Mouse (Mus musculus): ENCODE measurements around the gene Gm49366.
"Not testable (repeated sequence)": the region's sequence is repeated elsewhere in the genome, so short reads cannot be mapped to it uniquely, and the experiment has no call there.

The Gm49366 gene

GRCm38 (mm10) chr12:84032854-84033253 is 5.9 kb upstream of the Gm49366 start:
- DNase-seq (ENCODE audit: low read depth, low spot score) = no peak

DNA sequence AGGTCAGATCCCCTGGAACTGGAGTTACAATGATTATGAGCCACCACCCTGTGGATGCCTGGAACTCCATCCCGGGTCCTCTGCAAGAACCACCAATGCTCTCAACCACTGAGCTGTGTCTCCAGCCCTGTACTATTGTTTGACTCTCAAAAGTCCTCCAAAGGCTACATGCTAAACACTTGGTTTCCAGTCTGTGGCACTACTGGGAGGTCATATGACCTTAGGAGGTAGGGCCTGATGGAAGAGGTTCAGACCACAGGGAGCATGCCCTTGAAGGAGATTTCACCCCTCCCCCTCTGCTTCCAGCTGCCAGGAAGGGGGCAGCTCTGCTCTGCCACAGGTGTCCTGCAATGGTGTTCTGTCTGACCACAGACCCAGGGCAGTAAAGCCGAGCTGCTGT is 5.4 kb upstream of the Gm49366 start:
- not testable (repeated sequence) for DNase-seq (ENCODE audit: low read depth, low spot score)

DNA sequence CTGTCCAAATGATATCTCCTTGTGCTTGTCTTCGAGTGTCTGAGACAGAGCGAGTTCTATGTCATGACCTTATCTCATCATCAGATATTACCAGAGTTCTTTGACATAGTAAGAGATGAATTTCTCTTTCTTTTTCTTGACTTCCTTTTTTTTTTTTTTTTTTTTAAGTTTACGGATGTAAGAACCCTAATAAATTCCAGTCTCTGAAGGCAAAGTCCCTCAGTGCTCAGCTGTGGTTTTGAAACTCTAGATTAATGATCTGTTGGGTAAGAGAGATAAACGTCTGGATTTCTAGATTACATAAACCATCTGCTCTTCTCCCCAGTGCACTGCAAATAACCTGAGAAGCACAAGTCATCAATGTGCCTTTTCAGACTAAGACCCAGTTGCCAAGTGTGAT is 4.6 kb upstream of the Gm49366 start:
- DNase-seq (ENCODE audit: low read depth, low spot score) = no peak

- not testable (repeated sequence) for DNase-seq (ENCODE audit: low read depth, low spot score)
Measured at GRCm38 (mm10) chr12:84038241-84038640, 494 bp upstream of the Gm49366 start, which contains the start of gene Acot4. Gene Acot4 (plus strand): TSS chr12:84038379.

DNA sequence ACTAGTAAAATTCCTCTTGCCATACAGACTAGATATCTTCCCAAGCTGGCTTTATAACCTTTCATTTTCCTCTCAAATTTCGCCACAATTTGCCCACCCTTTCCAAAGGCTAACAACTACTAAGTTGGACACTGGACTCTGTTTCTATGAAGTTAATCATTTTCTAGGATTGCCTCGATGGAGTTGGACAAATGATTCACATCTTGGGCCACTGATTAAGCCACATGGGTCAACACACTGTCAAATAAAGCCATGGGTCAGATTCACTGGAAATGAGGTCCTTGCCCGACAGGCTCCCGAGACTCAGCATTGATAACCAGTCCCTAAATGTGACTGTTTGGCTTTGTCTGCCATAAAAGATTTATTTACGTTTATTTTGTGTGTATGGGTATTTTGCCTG is 3.5 kb downstream of the Gm49366 start:
- no peak for DNase-seq (ENCODE audit: low read depth, low spot score)

DNA sequence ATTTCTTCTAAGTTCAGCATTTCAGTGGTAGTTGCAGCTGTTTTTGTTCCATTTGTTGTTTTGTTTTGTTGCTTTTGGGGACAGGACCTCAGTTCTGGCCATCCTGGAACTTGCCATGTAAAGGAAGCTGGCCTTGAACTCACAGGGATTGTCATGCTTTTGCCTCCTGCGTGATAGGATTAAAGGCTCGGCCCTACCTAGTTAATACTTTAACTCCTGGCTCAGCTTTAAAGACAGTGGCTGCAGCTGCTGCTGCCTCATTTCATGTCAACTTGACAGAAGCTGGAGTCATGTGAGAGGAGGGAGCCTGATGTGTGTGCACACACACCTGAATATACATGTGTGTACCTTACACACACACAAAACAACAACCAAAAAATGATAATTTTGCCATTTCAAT is 5.3 kb downstream of the Gm49366 start:
- DNase-seq (ENCODE audit: low read depth, low spot score) = no peak

DNA sequence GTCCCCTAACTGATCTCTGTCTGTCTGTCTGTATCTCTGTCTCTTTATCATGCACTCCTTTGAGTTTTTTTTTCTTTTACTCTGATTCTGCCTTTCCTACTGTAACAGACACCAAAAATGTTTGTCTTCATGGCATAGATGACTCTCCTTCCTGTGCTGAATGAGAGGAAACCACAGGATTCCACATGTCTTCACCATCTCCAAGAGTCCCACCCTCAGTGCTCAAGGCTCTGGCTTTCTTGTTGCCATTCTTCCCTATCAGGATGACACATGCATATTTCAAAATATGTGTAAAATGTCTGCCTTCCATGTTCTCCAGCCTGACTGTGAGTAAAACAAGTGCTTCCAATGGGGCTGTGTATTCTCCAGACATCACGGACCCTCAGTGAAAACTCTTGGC is 8.2 kb downstream of the Gm49366 start:
- no peak for DNase-seq (ENCODE audit: low read depth, low spot score)

GRCm38 (mm10) chr12:84050744-84051143 is 12.0 kb downstream of the Gm49366 start:
- not testable (repeated sequence) for DNase-seq (ENCODE audit: low read depth, low spot score)

DNA sequence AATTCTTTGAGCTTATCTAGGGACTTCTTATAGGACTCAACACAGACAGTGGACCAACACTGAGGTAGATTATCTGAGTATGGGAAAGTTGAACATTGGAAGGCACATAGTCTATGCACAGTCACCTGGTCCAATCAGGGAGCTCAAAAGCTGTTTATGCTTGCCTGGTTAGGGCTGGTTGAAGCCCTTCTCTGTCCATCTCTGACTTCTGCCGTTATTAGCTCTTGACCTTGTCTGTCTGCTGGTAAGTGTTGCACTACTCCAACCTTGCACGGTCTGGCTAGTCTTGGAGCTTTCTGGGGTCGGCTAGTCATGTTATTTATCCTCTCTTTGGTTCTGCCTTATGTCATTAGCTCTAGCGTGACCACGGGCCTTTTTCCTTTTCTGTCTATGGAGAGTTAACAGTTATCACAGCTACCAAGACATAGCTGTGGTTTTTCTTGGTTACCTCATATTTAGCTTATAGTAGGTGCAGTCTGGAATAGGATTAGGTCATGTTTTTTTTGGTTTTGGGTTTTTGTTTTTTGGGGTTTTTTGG is 13.3 kb downstream of the Gm49366 start, which contains the start of gene Acot3:
Gene Acot3, plus strand, starts transcription at position 208 of the 538 bp plus-strand sequence.
- no peak for DNase-seq (ENCODE audit: low read depth, low spot score)

DNA sequence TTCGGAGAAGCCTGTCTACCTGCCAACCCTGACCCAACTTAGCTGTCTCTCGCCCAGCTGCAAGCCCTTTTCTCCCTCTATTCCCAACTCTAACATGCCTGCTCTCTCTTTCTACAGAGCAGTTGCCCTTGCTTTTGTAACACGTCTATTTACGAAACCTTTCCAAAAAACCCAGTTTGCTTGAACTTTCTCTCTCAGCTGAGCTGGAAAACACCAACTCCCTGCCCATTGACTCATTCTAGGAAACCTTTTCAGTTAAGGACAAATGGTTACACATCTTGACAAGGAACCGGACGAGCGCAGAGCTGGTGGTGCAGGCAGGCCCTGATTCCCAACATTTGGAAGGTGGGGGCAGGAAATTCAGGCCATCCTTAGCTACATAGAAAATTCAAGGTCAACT is 13.9 kb downstream of the Gm49366 start:
- DNase-seq (ENCODE audit: low read depth, low spot score) = no peak

- no peak for DNase-seq (ENCODE audit: low read depth, low spot score)
Measured at GRCm38 (mm10) chr12:84053173-84053572, 14.4 kb downstream of the Gm49366 start.

GRCm38 (mm10) chr12:84053679-84054391 is 15.1 kb downstream of the Gm49366 start:
- no peak for DNase-seq (ENCODE audit: low read depth, low spot score)

DNA sequence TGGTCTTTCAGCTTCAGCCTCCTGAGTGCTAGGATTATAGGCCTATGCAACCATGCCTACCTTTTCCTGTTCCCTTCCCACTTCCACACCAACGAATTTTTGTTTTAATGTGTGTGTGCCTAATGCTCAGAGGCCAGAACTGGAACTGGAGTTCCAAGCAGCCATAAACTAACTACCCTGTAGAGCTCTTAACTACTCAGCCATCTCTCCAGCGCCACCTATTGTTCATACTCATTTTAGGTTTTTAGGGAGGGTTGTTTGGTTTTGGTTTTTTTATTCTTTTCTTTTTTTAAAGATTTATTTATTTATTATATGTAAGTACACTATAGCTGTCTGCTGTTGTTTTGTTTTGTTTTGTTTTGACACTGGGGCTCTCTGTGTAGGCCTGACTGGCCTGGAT is 22.2 kb downstream of the Gm49366 start:
- no peak for DNase-seq (ENCODE audit: low read depth, low spot score)

DNA sequence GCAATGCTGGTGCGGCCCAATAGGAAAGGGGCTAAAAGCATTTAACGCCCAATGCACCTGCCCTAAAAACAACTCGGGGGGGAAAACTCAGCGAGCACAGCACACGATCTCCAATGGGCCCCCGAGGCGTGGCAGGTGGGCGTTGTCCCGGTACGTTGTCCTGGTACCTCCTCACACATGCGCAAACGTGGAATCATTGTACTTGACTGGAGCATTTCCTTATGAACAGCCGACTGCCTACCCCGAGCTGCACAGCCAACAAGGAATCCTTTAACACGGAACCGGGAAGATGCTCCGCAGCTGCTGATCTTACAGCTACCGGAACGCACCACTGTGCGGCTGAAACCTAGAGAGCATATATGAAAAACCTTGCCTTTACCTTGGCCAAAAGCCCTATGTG is 23.6 kb downstream of the Gm49366 start:
- DNase-seq (ENCODE audit: low read depth, low spot score) = no peak

DNA sequence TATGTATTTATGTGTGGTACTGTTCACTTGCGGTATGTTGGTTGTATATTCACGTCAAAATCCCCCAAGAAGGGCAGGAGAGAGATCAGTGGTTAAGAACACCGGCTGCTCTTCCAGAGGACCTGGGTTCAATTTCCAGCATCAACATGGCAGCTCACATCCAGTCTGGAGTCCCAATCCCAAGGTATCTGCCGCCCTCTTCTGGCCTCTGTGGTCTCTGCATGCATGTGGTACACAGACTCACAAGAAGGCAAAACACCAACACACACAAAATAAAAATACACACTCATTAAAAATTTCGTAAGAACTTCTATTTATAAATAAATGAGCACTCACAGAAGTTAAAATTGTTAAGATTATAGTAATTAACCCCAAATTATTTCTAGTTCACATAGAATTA is 24.5 kb downstream of the Gm49366 start:
- no peak for DNase-seq (ENCODE audit: low read depth, low spot score)

- DNase-seq (ENCODE audit: low read depth, low spot score) = no peak
Measured at GRCm38 (mm10) chr12:84063833-84064232, 25.1 kb downstream of the Gm49366 start.

- DNase-seq (ENCODE audit: low read depth, low spot score) = no peak
Measured at GRCm38 (mm10) chr12:84064621-84065020, 25.9 kb downstream of the Gm49366 start.

- no peak for DNase-seq (ENCODE audit: low read depth, low spot score)
Measured at GRCm38 (mm10) chr12:84067752-84068151, 29.0 kb downstream of the Gm49366 start.

DNA sequence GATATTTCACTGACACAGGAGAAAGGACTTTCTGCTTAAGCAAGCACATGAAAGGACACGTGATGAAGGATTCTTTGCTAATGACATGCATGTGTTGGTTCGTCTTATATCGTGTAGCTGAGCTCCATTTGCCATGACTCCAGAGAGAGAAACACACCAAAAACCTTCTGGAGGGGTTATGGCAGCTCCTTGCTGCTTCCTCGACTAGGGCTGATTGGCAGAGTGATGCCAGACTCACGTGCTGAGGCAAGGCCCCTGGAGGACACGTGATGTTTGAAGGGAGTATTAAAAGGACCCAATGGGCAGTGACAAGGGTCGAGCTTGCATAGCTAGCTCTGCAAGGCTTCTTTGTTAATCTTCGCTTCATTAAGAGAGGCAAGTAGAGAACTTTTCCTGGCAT is 29.6 kb downstream of the Gm49366 start:
- DNase-seq (ENCODE audit: low read depth, low spot score) = no peak

DNA sequence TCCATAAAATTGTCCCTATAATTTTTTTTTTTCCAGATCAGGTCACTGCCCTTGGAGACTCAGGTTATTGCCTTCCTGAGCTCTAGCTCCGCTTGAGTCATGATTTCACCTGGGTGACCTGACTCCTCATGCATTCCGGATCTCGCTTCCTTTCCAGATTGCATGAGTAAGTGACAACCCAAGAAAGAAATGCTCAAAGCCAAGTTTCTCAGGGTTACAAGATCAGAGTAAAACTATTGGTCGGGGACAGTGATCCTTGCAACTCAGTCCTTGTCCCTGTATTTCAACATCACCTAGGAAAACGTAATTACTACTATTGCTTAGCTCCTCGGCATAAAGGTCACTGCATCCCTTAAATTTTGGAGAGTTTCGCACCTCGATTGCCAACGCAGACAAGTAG is 30.3 kb downstream of the Gm49366 start, which contains the start of gene Acot5:
Gene Acot5, plus strand, starts transcription at position 340 of the 400 bp plus-strand sequence.
- no peak for DNase-seq (ENCODE audit: low read depth, low spot score)

DNA sequence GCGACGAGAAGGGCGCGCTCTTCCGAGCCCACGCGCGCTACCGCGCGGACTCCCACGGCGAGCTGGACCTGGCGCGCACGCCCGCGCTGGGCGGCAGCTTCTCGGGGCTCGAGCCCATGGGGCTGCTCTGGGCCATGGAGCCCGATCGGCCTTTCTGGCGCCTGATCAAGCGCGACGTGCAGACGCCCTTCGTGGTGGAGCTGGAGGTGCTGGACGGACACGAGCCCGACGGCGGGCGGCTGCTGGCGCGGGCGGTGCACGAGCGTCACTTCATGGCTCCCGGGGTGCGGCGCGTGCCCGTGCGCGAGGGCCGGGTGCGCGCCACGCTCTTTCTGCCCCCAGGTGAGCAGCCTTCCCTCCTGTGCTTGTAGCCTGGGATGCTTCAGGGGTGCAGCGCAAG is 30.8 kb downstream of the Gm49366 start:
- not testable (repeated sequence) for DNase-seq (ENCODE audit: low read depth, low spot score)

DNA sequence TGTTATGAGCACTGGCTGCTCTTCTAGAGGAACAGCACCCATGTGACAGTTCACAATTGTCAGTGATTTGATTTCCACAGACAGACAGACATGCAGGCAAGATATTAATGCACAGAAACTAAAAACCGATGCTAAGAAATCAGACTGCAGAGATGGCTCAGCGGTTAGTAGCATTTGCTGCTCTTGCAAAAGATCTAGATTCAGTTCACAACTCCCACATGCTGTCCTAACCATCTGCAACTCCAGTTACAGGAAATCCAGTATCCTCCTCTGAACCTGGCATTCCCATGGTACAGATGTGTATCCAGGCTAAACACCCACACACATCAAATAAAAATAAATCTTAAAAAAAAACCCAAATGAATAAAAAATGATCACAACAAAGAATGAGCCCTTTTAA is 33.0 kb downstream of the Gm49366 start:
- no peak for DNase-seq (ENCODE audit: low read depth, low spot score)

DNA sequence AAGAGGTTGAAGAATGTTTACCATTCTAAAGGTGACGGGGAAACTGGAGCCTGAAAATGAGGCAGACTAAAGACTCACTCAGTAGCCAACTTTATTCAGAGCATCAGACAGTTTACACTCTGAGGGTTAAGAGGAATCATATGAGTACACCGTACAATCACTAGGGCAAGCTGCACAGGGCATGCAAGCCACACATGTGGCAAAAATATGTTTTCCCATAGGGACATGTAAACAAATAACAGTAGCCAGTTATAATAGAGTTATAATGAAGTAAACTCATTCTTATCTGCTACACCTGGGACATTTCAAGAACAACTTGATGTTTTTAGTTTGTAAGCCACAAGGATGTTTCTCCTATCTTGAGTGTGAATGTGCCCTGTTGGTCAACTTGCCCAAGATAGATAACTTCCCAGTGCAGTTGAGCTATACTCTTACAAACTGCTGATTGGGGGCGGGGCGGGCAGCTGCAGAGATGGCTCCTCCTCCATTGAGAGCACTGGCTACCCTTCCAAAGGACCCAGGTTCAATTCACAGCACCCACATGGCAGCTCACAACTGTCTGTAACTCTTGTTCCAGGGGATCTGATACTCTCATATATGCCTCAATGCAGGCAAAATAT is 38.7 kb downstream of the Gm49366 start:
- DNase-seq (ENCODE audit: low read depth, low spot score) = no peak
